38 mouse cellular contexts compared by ENCODE assay signal in the genomic region with DNA sequence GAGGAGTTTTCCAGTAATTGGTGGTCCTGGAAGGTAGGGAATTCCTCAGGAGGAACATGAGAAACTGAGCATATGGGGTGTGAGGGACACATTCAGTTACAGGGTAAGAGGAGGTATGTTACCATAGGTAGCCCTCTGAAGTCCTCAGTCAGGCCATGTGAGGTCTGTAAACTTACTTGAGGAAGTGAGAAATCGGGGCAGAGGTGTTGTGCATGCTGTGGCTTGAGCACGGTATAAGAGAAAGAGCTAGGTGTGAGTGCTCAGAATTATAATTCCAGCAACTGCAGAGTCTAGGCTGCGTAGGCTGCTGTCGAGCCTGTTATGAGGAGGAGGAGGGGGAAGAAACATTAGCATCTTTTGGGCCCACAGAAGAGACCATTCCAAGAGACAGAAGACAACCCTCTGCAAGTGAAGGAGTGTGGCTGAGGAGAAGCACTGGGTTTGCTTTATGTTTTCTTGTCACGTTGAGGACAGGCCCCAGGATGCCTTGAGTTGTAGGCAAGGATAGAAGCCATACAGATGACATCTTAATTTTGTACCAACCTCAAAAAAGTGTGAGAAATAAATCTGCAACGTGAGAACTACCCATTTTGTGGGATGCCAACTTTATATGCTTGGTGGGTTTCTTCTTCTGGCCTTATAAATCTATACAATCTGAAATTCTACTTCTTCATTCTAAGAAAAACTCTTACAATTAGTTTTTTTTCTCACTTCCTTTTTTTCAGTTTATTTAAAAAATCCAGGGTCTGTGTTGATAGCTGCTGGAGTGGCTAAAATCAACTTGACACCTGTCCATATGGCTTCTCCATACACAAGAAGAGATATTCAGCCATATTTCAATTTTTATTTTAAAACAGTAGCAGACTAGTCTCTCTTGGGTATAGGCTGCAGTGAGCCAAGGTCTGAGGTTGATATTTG. TPM values are rescaled to one million over a fixed set of nuclear protein-coding genes. Genes with fewer than 3 reads are reported as not detected.
DNase-seq lines count a peak whose midpoint lies in the region; ATAC-seq and TF ChIP-seq lines count a peak whose summit lies in the region.
"Had no signal": no experiment of that assay in that cellular context is flagged by ENCODE, and none has a peak within 500 bp of the region (broad histone marks: within the 10 kb centered on the region; RNA-seq: fewer than 3 reads in every experiment).

No protein-coding gene starts in this region.

- dilution Hi-C loops in CH12.LX (cut with MboI; ENCODE audit: extremely low pct_ligation_motif_present, extremely low pct_unique_long_range_greater_than_20kb, low sequenced_read_pairs), result no loop called here

- ATAC-seq in kidney, embryonic 14.5 days (ENCODE audit: low FRiP score, low TSS enrichment), result no peak
- ATAC-seq in forebrain, embryonic 11.5 days (replicated peaks; ENCODE audit: low FRiP score), result no peak
- ATAC-seq: forebrain, embryonic 15.5 days; intestine, postnatal 0 days; lung, postnatal 0 days had no signal

- no peak for TF ChIP-seq RAD21 in CH12.LX (IDR thresholded peaks at IDR 0.05; ENCODE audit: low read depth, low read length)

- 71% methylated on average over 6 of the region's 6 CpGs for WGBS in small intestine, adult 2 months
- WGBS in kidney, embryonic 14.5 days, result 78% methylated on average over 6 of the region's 6 CpGs
- 87% methylated on average over 6 of the region's 6 CpGs for WGBS in forebrain, embryonic 11.5 days

- H3K27ac ChIP-seq in CH12.LX (ENCODE audit: insufficient read depth, low read depth), result peak overlapping the region; percentile 86
- H3K27ac ChIP-seq in bone marrow macrophage, adult 2 months (ENCODE audit: insufficient read depth, low read depth, low read length), result peak overlapping the region; percentile 7; the same call in 1 of the 2 replicates
- H3K27ac ChIP-seq in small intestine, adult 2 months (ENCODE audit: insufficient read depth, low read depth, low read length), result 0 out of 2 replicates have a peak overlapping the region, but pooled peaks have one; percentile 25
- H3K27ac ChIP-seq in kidney, embryonic 14.5 days (ENCODE audit: low read depth, low read length), result no peak overlapping the region
- no peak overlapping the region for H3K27ac ChIP-seq in forebrain, embryonic 11.5 days (ENCODE audit: low read depth, low read length)
- H3K27ac ChIP-seq: forebrain, embryonic 15.5 days; heart, embryonic 10.5 days; heart, embryonic 15.5 days; hindbrain, embryonic 13.5 days; limb, embryonic 10.5 days; limb, embryonic 15.5 days; liver, embryonic 13.5 days; midbrain, embryonic 12.5 days; neural tube, embryonic 13.5 days had no signal

- no peak overlapping the region for H3K4me3 ChIP-seq in CH12.LX (replicated peaks in 1 of 3; ENCODE audit: low read depth in 2 of 3, low read length in 2 of 3, poor library complexity in 1 of 3)
- H3K4me3 ChIP-seq in bone marrow macrophage, adult 2 months (ENCODE audit: insufficient read depth, low read length), result no peak overlapping the region
- H3K4me3 ChIP-seq in small intestine, adult 2 months (ENCODE audit: low read depth, low read length), result no peak overlapping the region
- no peak overlapping the region for H3K4me3 ChIP-seq in kidney, embryonic 14.5 days (ENCODE audit: low read length)
- H3K4me3 ChIP-seq in forebrain, embryonic 11.5 days (ENCODE audit: low read depth, low read length), result no peak overlapping the region
- H3K4me3 ChIP-seq: forebrain, embryonic 15.5 days; heart, embryonic 10.5 days; heart, embryonic 15.5 days; hindbrain, embryonic 13.5 days; limb, embryonic 10.5 days; limb, embryonic 15.5 days; liver, embryonic 13.5 days; megakaryocyte, embryonic 14.5 days; midbrain, embryonic 12.5 days; neural tube, embryonic 13.5 days had no signal

- H3K4me2 ChIP-seq in CH12.LX (ENCODE audit: insufficient read depth, low read depth, poor library complexity, severe bottlenecking), result peak overlapping the region; percentile 80
- no peak overlapping the region for H3K4me2 ChIP-seq in kidney, embryonic 14.5 days (replicated peaks; ENCODE audit: low read depth, low read length)
- no peak overlapping the region for H3K4me2 ChIP-seq in forebrain, embryonic 11.5 days (ENCODE audit: low read depth, low read length, severe bottlenecking)
- H3K4me2 ChIP-seq: forebrain, embryonic 15.5 days; heart, embryonic 15.5 days; hindbrain, embryonic 13.5 days; limb, embryonic 15.5 days; liver, embryonic 13.5 days; midbrain, embryonic 12.5 days; neural tube, embryonic 13.5 days had no signal

- H3K27me3 ChIP-seq in CH12.LX (replicated peaks), result no peaks in the 10 kb centered on the region
- H3K27me3 ChIP-seq in small intestine, adult 2 months (ENCODE audit: control insufficient read depth, insufficient read depth, low read length), result no peaks in the 10 kb centered on the region
- H3K27me3 ChIP-seq in kidney, embryonic 14.5 days (ENCODE audit: control insufficient read depth, insufficient read depth, low read length), result no peaks in the 10 kb centered on the region
- no peaks in the 10 kb centered on the region for H3K27me3 ChIP-seq in forebrain, embryonic 11.5 days (ENCODE audit: control insufficient read depth, insufficient read depth, low read length)
- H3K27me3 ChIP-seq: forebrain, embryonic 15.5 days; heart, embryonic 15.5 days; hindbrain, embryonic 13.5 days; limb, embryonic 15.5 days; liver, embryonic 13.5 days; megakaryocyte, embryonic 14.5 days; midbrain, embryonic 12.5 days; neural tube, embryonic 13.5 days had no signal

- no peaks in the 10 kb centered on the region for H3K36me3 ChIP-seq in CH12.LX (replicated peaks in 1 of 2; ENCODE audit: control insufficient read depth in 1 of 2, insufficient read depth in 1 of 2, low read length in 1 of 2)
- no peaks in the 10 kb centered on the region for H3K36me3 ChIP-seq in small intestine, adult 2 months (ENCODE audit: control insufficient read depth, insufficient read depth, low read length)
- no peaks in the 10 kb centered on the region for H3K36me3 ChIP-seq in kidney, embryonic 14.5 days (ENCODE audit: control insufficient read depth, insufficient read depth, low read length)
- no peaks in the 10 kb centered on the region for H3K36me3 ChIP-seq in forebrain, embryonic 11.5 days (ENCODE audit: control insufficient read depth, insufficient read depth, low read length)
- H3K36me3 ChIP-seq: forebrain, embryonic 15.5 days; heart, embryonic 10.5 days; heart, embryonic 15.5 days; hindbrain, embryonic 13.5 days; limb, embryonic 10.5 days; limb, embryonic 15.5 days; liver, embryonic 13.5 days; midbrain, embryonic 12.5 days; neural tube, embryonic 13.5 days had no signal

- H3K79me2 ChIP-seq in CH12.LX (replicated peaks; ENCODE audit: control insufficient read depth, extremely low read depth, insufficient read depth, poor library complexity, severe bottlenecking), result no peaks in the 10 kb centered on the region

- TF ChIP-seq POLR2A in CH12.LX (IDR thresholded peaks at IDR 0.05; ENCODE audit: low read depth, low read length), result peak; percentile 45
- no peak for TF ChIP-seq POLR2A in bone marrow macrophage, adult 2 months (IDR thresholded peaks at IDR 0.05; ENCODE audit: borderline replicate concordance, low read depth, low read length)
- no peak for TF ChIP-seq POLR2A in small intestine, adult 2 months (IDR thresholded peaks at IDR 0.05; ENCODE audit: low read depth, low read length)

- peak; percentile 86 for TF ChIP-seq EP300 in CH12.LX (IDR thresholded peaks at IDR 0.05; ENCODE audit: low read length)

- no peak for TF ChIP-seq CTCF in CH12.LX (conservative IDR thresholded peaks at IDR 0.05 in 1 of 2, IDR thresholded peaks at IDR 0.05 in 1 of 2; ENCODE audit: low read depth in 2 of 2, low read length in 2 of 2)
- TF ChIP-seq CTCF in bone marrow macrophage, adult 2 months (IDR thresholded peaks at IDR 0.05; ENCODE audit: low read depth, low read length), result no peak
- TF ChIP-seq CTCF in small intestine, adult 2 months (IDR thresholded peaks at IDR 0.05; ENCODE audit: extremely low read depth, insufficient read length, insufficient replicate concordance, low read depth, low read length), result no peak

- H3K9ac ChIP-seq in CH12.LX (ENCODE audit: insufficient read depth, low read depth), result peak overlapping the region; percentile 40
- H3K9ac ChIP-seq in kidney, embryonic 14.5 days (ENCODE audit: low read depth, low read length), result no peak overlapping the region
- H3K9ac ChIP-seq in forebrain, embryonic 11.5 days (ENCODE audit: low read length), result no peak overlapping the region
- H3K9ac ChIP-seq: forebrain, embryonic 15.5 days; heart, embryonic 15.5 days; hindbrain, embryonic 13.5 days; limb, embryonic 15.5 days; liver, embryonic 13.5 days; midbrain, embryonic 12.5 days; neural tube, embryonic 13.5 days had no signal

- in situ Hi-C loops in CH12.LX (cut with MboI; ENCODE audit: low pct_ligation_motif_present, low pct_unique_long_range_greater_than_20kb, low sequenced_read_pairs), result no loop called here

- DNase-seq in right cerebral cortex, adult 18-20 months, result peak; percentile 42
- no peak for DNase-seq in right cerebral cortex, postnatal 14 days
- DNase-seq in CH12.LX (ENCODE audit: extremely low read depth), result peak; percentile 70
- DNase-seq in right cerebral cortex, postnatal 4 days, result no peak
- no peak for DNase-seq in forebrain, embryonic 11.5 days (ENCODE audit: low spot score)
- DNase-seq: adrenal gland, postnatal 25 days; cerebellum, adult 8-10 months; cerebellum, postnatal 25 days; gastrocnemius, postnatal 14 days; heart, adult 11 months; heart, postnatal 36 days; kidney, adult 9 months; kidney, postnatal 14 days; layer of hippocampus, adult 9-11 months; liver, embryonic 13.5 days; lung, adult 18-20 months; lung, postnatal 4 days; right cerebral cortex, postnatal 25 days; thymus, adult 2 months; thymus, postnatal 4 days had no signal

- H3K4me1 ChIP-seq in CH12.LX (ENCODE audit: control insufficient read depth in 1 of 2, insufficient read depth in 2 of 2), result peaks cover 20 to 54% of the 10 kb centered on the region in 2 experiments
- peaks cover 28% of the 10 kb centered on the region for H3K4me1 ChIP-seq in bone marrow macrophage, adult 2 months (ENCODE audit: control insufficient read depth, insufficient read depth, low read length)
- no peaks in the 10 kb centered on the region for H3K4me1 ChIP-seq in small intestine, adult 2 months (ENCODE audit: control insufficient read depth, insufficient read depth, insufficient read length, low read length)
- H3K4me1 ChIP-seq in kidney, embryonic 14.5 days (ENCODE audit: control insufficient read depth, insufficient read depth, low read length), result no peaks in the 10 kb centered on the region
- no peaks in the 10 kb centered on the region for H3K4me1 ChIP-seq in forebrain, embryonic 11.5 days (replicated peaks; ENCODE audit: control insufficient read depth, insufficient read depth, low read length)
- H3K4me1 ChIP-seq: forebrain, embryonic 15.5 days; heart, embryonic 15.5 days; hindbrain, embryonic 13.5 days; limb, embryonic 10.5 days; limb, embryonic 15.5 days; midbrain, embryonic 12.5 days; neural tube, embryonic 13.5 days had no signal

- no peaks in the 10 kb centered on the region for H3K9me3 ChIP-seq in CH12.LX (replicated peaks; ENCODE audit: low read length)
- H3K9me3 ChIP-seq in kidney, embryonic 14.5 days (ENCODE audit: control insufficient read depth, low read length), result no peaks in the 10 kb centered on the region
- H3K9me3 ChIP-seq in forebrain, embryonic 11.5 days (ENCODE audit: control insufficient read depth, low read length), result no peaks in the 10 kb centered on the region
- H3K9me3 ChIP-seq: forebrain, embryonic 15.5 days; heart, embryonic 10.5 days; heart, embryonic 15.5 days; hindbrain, embryonic 13.5 days; limb, embryonic 10.5 days; limb, embryonic 15.5 days; liver, embryonic 13.5 days; megakaryocyte, embryonic 14.5 days; midbrain, embryonic 12.5 days; neural tube, embryonic 13.5 days had no signal

RNA-seq across cellular contexts. Expression of a gene that starts 4.8 kb away (rescaled TPM):
- 1.0 and 1.3 TPM in 2 replicates for total RNA-seq in CH12.LX (2012; rRNA removed)
- total RNA-seq in CH12.LX (2014; rRNA removed), result 0.63 and 0.66 TPM in 2 replicates
- 0.99 and 1.1 TPM in 2 replicates for polyA plus RNA-seq in CH12.LX (2012; ENCODE audit: insufficient read length, low read depth)
- polyA plus RNA-seq in bone marrow macrophage, adult 2 months (2012; ENCODE audit: insufficient read depth, insufficient read length, missing spikeins), result not detected in 2 replicates
- polyA plus RNA-seq in small intestine, adult 2 months (2012; rRNA removed), result 0.08 TPM in 1 of 2 replicates, not detected in the other
- not detected in 2 replicates for polyA plus RNA-seq in kidney, embryonic 14.5 days (2014; fragmentation: Nextera tagmentation; extraction: Ambion mirVana)
- polyA plus RNA-seq in forebrain, embryonic 11.5 days (2014; fragmentation: Nextera tagmentation; extraction: Ambion mirVana), result not detected in 2 replicates
- total RNA-seq: gastrocnemius, postnatal 14 days; heart, postnatal 36 days; left cerebral cortex, postnatal 10 days; midbrain, postnatal 0 days had no signal
- polyA plus RNA-seq: embryonic facial prominence, embryonic 11.5 days; forebrain, embryonic 15.5 days; hindbrain, embryonic 13.5 days; limb, embryonic 10.5 days; lung, postnatal 0 days; midbrain, embryonic 12.5 days; neural tube, embryonic 13.5 days had no signal

RNA-seq across cellular contexts. Expression of a gene that starts 6.7 kb away (rescaled TPM):
- total RNA-seq in CH12.LX (2012; rRNA removed) (12.5 and 14.6 TPM in 2 replicates), CH12.LX (2014; rRNA removed) (2.7 and 3.3 TPM in 2 replicates)
- polyA plus RNA-seq in CH12.LX (2012; ENCODE audit: insufficient read length, low read depth), result 11.6 and 12.5 TPM in 2 replicates
- polyA plus RNA-seq in bone marrow macrophage, adult 2 months (2012; ENCODE audit: insufficient read depth, insufficient read length, missing spikeins), result 89.6 and 94.6 TPM in 2 replicates
- polyA plus RNA-seq in small intestine, adult 2 months (2012; rRNA removed), result 15.3 and 46.8 TPM in 2 replicates
- 8.4 and 11.8 TPM in 2 replicates for polyA plus RNA-seq in kidney, embryonic 14.5 days (2014; fragmentation: Nextera tagmentation; extraction: Ambion mirVana)
- polyA plus RNA-seq in forebrain, embryonic 11.5 days (2014; fragmentation: Nextera tagmentation; extraction: Ambion mirVana), result 16.1 and 16.4 TPM in 2 replicates

RNA-seq across cellular contexts. Expression of a gene that starts 9.8 kb away (rescaled TPM):
- 0.30 and 0.80 TPM in 2 replicates for total RNA-seq in CH12.LX (2012; rRNA removed)
- 0.62 and 1.2 TPM in 2 replicates for total RNA-seq in CH12.LX (2014; rRNA removed)
- polyA plus RNA-seq in CH12.LX (2012; ENCODE audit: insufficient read length, low read depth), result 0.80 and 1.7 TPM in 2 replicates
- polyA plus RNA-seq in bone marrow macrophage, adult 2 months (2012; ENCODE audit: insufficient read depth, insufficient read length, missing spikeins), result not detected in 2 replicates
- polyA plus RNA-seq in small intestine, adult 2 months (2012; rRNA removed), result 0.05 TPM in 1 of 2 replicates, not detected in the other
- polyA plus RNA-seq in kidney, embryonic 14.5 days (2014; fragmentation: Nextera tagmentation; extraction: Ambion mirVana), result 0.29 and 0.70 TPM in 2 replicates
- 0.77 and 0.89 TPM in 2 replicates for polyA plus RNA-seq in forebrain, embryonic 11.5 days (2014; fragmentation: Nextera tagmentation; extraction: Ambion mirVana)
- total RNA-seq: adrenal gland, adult 18-20 months; gastrocnemius, postnatal 14 days; left cerebral cortex, postnatal 10 days; midbrain, postnatal 0 days had no signal
- polyA plus RNA-seq: intestine, postnatal 0 days; lung, postnatal 0 days; midbrain, postnatal 0 days had no signal

RNA-seq across cellular contexts. Expression of a gene that starts 31.8 kb away (rescaled TPM):
- total RNA-seq in CH12.LX (2012; rRNA removed) (47.2 and 51.5 TPM in 2 replicates), CH12.LX (2014; rRNA removed) (31.7 and 38.6 TPM in 2 replicates)
- 65.9 and 80.3 TPM in 2 replicates for polyA plus RNA-seq in CH12.LX (2012; ENCODE audit: insufficient read length, low read depth)
- 6.4 and 10.7 TPM in 2 replicates for polyA plus RNA-seq in bone marrow macrophage, adult 2 months (2012; ENCODE audit: insufficient read depth, insufficient read length, missing spikeins)
- 1.5 and 2.0 TPM in 2 replicates for polyA plus RNA-seq in small intestine, adult 2 months (2012; rRNA removed)
- 47.8 and 68.2 TPM in 2 replicates for polyA plus RNA-seq in kidney, embryonic 14.5 days (2014; fragmentation: Nextera tagmentation; extraction: Ambion mirVana)
- 81.7 and 89.7 TPM in 2 replicates for polyA plus RNA-seq in forebrain, embryonic 11.5 days (2014; fragmentation: Nextera tagmentation; extraction: Ambion mirVana)

RNA-seq across cellular contexts. Expression of a gene that starts 34.9 kb away (rescaled TPM):
- total RNA-seq in CH12.LX (2012; rRNA removed) (1.2 and 3.6 TPM in 2 replicates), CH12.LX (2014; rRNA removed) (0.32 and 0.41 TPM in 2 replicates)
- polyA plus RNA-seq in CH12.LX (2012; ENCODE audit: insufficient read length, low read depth), result 0.30 and 0.49 TPM in 2 replicates
- not detected in 2 replicates for polyA plus RNA-seq in bone marrow macrophage, adult 2 months (2012; ENCODE audit: insufficient read depth, insufficient read length, missing spikeins)
- polyA plus RNA-seq in small intestine, adult 2 months (2012; rRNA removed), result not detected in 2 replicates
- 0.24 and 0.29 TPM in 2 replicates for polyA plus RNA-seq in kidney, embryonic 14.5 days (2014; fragmentation: Nextera tagmentation; extraction: Ambion mirVana)
- polyA plus RNA-seq in forebrain, embryonic 11.5 days (2014; fragmentation: Nextera tagmentation; extraction: Ambion mirVana), result not detected in 2 replicates
- total RNA-seq: adrenal gland, adult 18-20 months; adrenal gland, postnatal 25 days; gastrocnemius, postnatal 14 days; heart, postnatal 36 days; midbrain, postnatal 0 days had no signal
- polyA plus RNA-seq: embryonic facial prominence, embryonic 11.5 days; forebrain, embryonic 15.5 days; limb, embryonic 10.5 days; liver, embryonic 13.5 days; midbrain, embryonic 12.5 days; midbrain, postnatal 0 days had no signal

Comparison
In these comparisons a context has a peak if more than half of its experiments do, and no peak if none do; other contexts are left out.
1. DNase-seq: peak in right cerebral cortex, adult 18-20 months (single experiment) and CH12.LX (single experiment); none in right cerebral cortex, postnatal 14 days (single experiment), right cerebral cortex, postnatal 4 days (single experiment) and forebrain, embryonic 11.5 days (single experiment).
2. H3K27ac ChIP-seq: peak in CH12.LX (single experiment), bone marrow macrophage, adult 2 months (single experiment) and small intestine, adult 2 months (single experiment); none in kidney, embryonic 14.5 days (single experiment) and forebrain, embryonic 11.5 days (single experiment).